Mouse (Mus musculus) heart, embryonic 13.5 days (tissue): ENCODE results near the gene Odf4. TPM values are rescaled to one million over a fixed set of nuclear protein-coding genes. Genes with fewer than 3 reads are reported as not detected.

ENCODE experiments used
- ATAC-seq: fragments of 200-750 bp; cut with Nextera tagmentation; 2 replicates; pipeline ENCODE4 v1.8.0; 2017; ENCODE audit warnings: moderate TSS enrichment; ENCODE audit not compliant: insufficient number of reproducible peaks, low FRiP score, low TSS enrichment; ENCODE audit errors: extremely low read depth
- H3K27ac ChIP-seq: fragments of 300-500 bp; sonication (generic); replicated peaks from 2 replicates; pipeline ENCODE4 v1.5.1; 2015; ENCODE audit warnings: moderate library complexity, mild to moderate bottlenecking, inconsistent platforms
- H3K27me3 ChIP-seq: fragments of 300-500 bp; sonication (generic); replicated peaks from 2 replicates; pipeline ENCODE4 v1.6.1; 2015; ENCODE audit warnings: mild to moderate bottlenecking, inconsistent platforms
- H3K36me3 ChIP-seq: fragments of 300-500 bp; sonication (generic); 2 replicates; pipeline ENCODE4 v1.6.1; 2015; ENCODE audit warnings: mild to moderate bottlenecking, inconsistent platforms
- H3K4me1 ChIP-seq: fragments of 300-500 bp; sonication (generic); 2 replicates; pipeline ENCODE4 v1.6.1; 2015; ENCODE audit warnings: inconsistent platforms
- H3K4me2 ChIP-seq: fragments of 300-500 bp; sonication (generic); 2 replicates; pipeline ENCODE4 v1.6.1; 2015; ENCODE audit warnings: inconsistent platforms, mild to moderate bottlenecking, moderate library complexity
- H3K4me3 ChIP-seq: fragments of 300-500 bp; sonication (generic); 2 replicates; pipeline ENCODE4 v1.5.1; 2015; ENCODE audit warnings: moderate library complexity, mild to moderate bottlenecking, inconsistent platforms
- H3K9ac ChIP-seq: fragments of 300-500 bp; sonication (generic); 2 replicates; pipeline ENCODE4 v1.6.1; 2015; ENCODE audit warnings: inconsistent platforms, mild to moderate bottlenecking, moderate library complexity
- H3K9me3 ChIP-seq: fragments of 300-500 bp; sonication (generic); 2 replicates; pipeline ENCODE4 v1.6.1; 2016; ENCODE audit warnings: inconsistent platforms
- WGBS: fragments of 180-500 bp; shearing (Covaris S2); methylation state at CpG from one replicate; pipeline ENCODE4 v1.1.7; 2015; ENCODE audit warnings: mixed read lengths; 5-methylcytosine and 5-hydroxymethylcytosine counted together
- polyA plus RNA-seq: library from polyadenylated mRNA; unstranded; fragments of >200 nt; fragmentation: Nextera tagmentation; extraction: Ambion mirVana; gene quantifications from 2 replicates; pipeline ENCODE4 v1.2.1, GENCODE M21; 2015

Odf4 gene
- polyA plus RNA-seq, 1 experiment from 2014 or later = not detected

- Histone ChIP-seq H3K27me3 (0 out of 2 replicates have a peak, but pooled peaks cover 11% of the 10 kb centered on the region), H3K9me3 (no peaks in the 10 kb centered on the region), H3K4me2 (no peak overlapping the region), H3K9ac (no peak overlapping the region), H3K4me1 (peaks cover 11% of the 10 kb centered on the region; the same call in 1 of the 2 replicates), H3K36me3 (no peaks in the 10 kb centered on the region), H3K27ac (no peak overlapping the region), H3K4me3 (no peak overlapping the region)
- WGBS = 55% methylated on average over 2 of the region's 2 CpGs
- no peak for ATAC-seq
Observed at GRCm38 (mm10) chr11:68888653-68889052, 38.2 kb downstream of the Odf4 start.

DNA sequence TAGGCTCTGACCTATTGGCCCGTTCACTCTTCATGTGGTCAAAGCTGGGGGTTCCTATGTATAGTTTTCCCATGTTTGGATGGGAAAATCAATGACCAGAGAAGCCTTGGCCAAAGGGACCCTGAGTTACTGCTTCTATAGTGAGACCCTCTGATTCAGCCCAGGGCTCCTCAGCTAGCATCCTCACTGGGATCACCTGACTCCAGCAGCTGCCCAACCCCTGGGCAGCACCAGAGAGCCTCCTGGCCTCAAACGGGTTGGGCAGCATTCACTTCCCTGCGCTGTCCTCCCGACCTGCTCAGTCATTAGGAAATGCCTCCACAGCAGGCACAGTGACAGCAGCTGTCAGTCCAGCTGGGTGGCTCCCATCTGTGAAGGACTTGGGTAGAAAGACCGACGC, 38.6 kb downstream of the Odf4 start, which contains the start of gene Rnf222:
Rnf222 (plus strand) TSS at position 301 of the 400 bp plus-strand sequence.
- Histone ChIP-seq H3K27ac (no peak within 1 kb of the TSS), H3K4me2 (no peak within 1 kb of the TSS), H3K9ac (no peak within 1 kb of the TSS), H3K4me1 (peaks cover 11% of the 10 kb centered on the region; the same call in 1 of the 2 replicates), H3K4me3 (no peak within 1 kb of the TSS), H3K36me3 (no peaks in the 10 kb centered on the region), H3K9me3 (no peaks in the 10 kb centered on the region), H3K27me3 (0 out of 2 replicates have a peak, but pooled peaks cover 7% of the 10 kb centered on the region)
- ATAC-seq = no peak
- WGBS = 27% methylated on average over 6 of the region's 6 CpGs

DNA sequence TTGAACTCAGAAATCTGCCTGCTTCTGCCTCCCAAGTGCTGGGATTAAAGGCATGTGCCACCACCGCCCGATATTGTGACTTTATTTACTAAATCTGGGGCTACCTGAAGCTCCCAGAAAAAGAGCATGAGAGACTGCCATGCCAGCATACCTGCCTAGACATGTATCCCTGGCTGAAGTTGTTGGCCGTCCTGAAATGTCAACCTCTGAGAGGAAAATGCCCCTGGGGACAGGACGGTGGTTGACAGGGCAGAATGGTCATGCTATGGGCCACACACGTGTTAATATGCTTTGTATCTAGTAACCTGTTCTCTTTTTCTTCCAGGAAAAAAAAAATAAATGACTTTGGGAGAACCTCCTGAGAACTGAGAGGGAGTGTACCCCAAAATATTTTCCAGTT, 40.8 kb downstream of the Odf4 start:
- no peak overlapping the region for H3K4me2 ChIP-seq
- 0 out of 2 replicates have a peak, but pooled peaks cover 3% of the 10 kb centered on the region for H3K27me3 ChIP-seq
- no peaks in the 10 kb centered on the region for H3K36me3 ChIP-seq
- H3K9me3 ChIP-seq = no peaks in the 10 kb centered on the region
- ATAC-seq = no peak
- H3K4me1 ChIP-seq = peaks cover 9% of the 10 kb centered on the region
- H3K4me3 ChIP-seq = no peak overlapping the region
- no peak overlapping the region for H3K27ac ChIP-seq
- 80% methylated on average over 5 of the region's 5 CpGs for WGBS
- no peak overlapping the region for H3K9ac ChIP-seq

DNA sequence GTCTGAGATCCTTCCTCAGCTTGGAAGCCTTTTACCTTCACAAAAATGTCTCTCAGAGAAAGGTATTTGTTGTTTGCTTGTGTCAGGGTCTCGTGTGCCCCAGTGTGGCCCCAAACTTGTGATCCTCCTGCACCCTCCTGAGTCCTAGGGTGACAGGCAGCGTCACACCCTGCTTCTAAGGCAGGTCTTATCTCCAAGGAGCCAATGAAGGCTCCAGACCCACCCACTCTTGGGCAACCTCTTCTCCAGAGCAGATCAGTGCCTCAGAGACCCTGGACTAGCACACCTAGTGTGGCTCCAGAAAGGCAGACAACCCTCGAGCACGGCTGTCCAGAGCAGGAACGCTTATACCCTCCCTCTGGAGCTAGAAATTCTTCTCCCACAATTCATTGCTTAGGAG, 42.5 kb downstream of the Odf4 start:
- Histone ChIP-seq H3K36me3 (no peaks in the 10 kb centered on the region), H3K4me1 (peaks cover 5% of the 10 kb centered on the region), H3K27ac (no peak overlapping the region), H3K27me3 (0 out of 2 replicates have a peak, but pooled peaks cover 3% of the 10 kb centered on the region), H3K9me3 (no peaks in the 10 kb centered on the region), H3K9ac (no peak overlapping the region), H3K4me2 (no peak overlapping the region), H3K4me3 (no peak overlapping the region)
- 60% methylated on average over 5 of the region's 5 CpGs for WGBS
- no peak for ATAC-seq

DNA sequence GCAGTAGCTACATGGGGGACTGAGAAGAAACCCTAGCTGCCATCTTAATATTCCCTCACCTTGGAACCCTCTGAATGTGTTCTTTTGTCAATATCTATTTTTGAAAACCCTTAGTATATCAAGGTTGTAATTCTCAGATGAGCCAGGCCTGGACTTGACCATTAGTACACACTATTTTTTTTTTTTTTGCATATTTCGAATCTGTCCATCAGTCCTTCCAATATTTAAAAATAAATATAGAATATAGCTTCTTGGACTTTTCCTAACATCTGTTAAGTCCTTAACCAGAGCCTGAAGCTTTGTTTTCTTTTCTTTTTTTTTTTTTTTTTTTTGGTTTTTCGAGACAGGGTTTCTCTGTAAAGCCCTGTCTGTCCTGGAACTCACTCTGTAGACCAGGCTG, 43.0 kb downstream of the Odf4 start:
- Histone ChIP-seq H3K27ac (no peak overlapping the region), H3K4me1 (peaks cover 5% of the 10 kb centered on the region), H3K9ac (no peak overlapping the region), H3K36me3 (no peaks in the 10 kb centered on the region), H3K4me2 (no peak overlapping the region), H3K9me3 (no peaks in the 10 kb centered on the region), H3K27me3 (0 out of 2 replicates have a peak, but pooled peaks cover 3% of the 10 kb centered on the region), H3K4me3 (no peak overlapping the region)
- no peak for ATAC-seq
- 74% methylated on average over 2 of the region's 2 CpGs for WGBS

- 22% methylated on average over 14 of the region's 14 CpGs for WGBS
- peak overlapping the region; percentile 36; the same call in 1 of the 2 replicates for H3K4me2 ChIP-seq
Observed at GRCm38 (mm10) chr11:68882107-68882506, 44.8 kb downstream of the Odf4 start.

GRCm38 (mm10) chr11:68878811-68879210, 48.1 kb downstream of the Odf4 start:
- Histone ChIP-seq H3K27ac (no peak overlapping the region), H3K27me3 (no peaks in the 10 kb centered on the region), H3K4me3 (no peak overlapping the region), H3K9ac (no peak overlapping the region), H3K9me3 (no peaks in the 10 kb centered on the region), H3K36me3 (no peaks in the 10 kb centered on the region), H3K4me2 (no peak overlapping the region), H3K4me1 (peaks cover 9% of the 10 kb centered on the region)
- no peak for ATAC-seq
- 74% methylated on average over 5 of the region's 5 CpGs for WGBS

More at GRCm38 (mm10) chr11:68882107-68882506, 44.8 kb downstream of the Odf4 start:
- Histone ChIP-seq H3K36me3 (no peaks in the 10 kb centered on the region), H3K27me3 (no peaks in the 10 kb centered on the region), H3K4me1 (peaks cover 5% of the 10 kb centered on the region), H3K9ac (0 out of 2 replicates have a peak overlapping the region, but pooled peaks have one; percentile 44), H3K9me3 (no peaks in the 10 kb centered on the region), H3K27ac (no peak overlapping the region), H3K4me3 (no peak overlapping the region)
- no peak for ATAC-seq

DNA sequence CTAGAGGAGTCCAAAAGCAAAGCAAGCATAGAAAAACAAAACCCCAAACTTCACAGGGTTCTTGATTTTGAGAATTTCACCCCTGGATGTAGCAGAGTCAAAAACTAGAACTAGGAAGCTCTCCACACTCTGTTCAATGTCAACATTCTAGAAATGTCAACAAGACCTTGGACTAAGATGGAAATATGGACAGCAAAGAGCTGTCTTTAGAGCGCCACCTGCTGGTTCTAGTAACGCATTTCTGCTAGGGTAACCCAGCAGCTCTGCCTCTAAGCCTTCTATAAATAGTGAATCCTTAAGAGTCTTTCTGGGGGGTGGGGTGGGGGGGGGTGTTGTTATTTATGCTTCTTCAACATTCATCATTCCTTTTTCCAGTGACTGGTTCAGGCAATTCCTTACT, 52.0 kb downstream of the Odf4 start:
- no peak for ATAC-seq

More for the DNA sequence above, 52.0 kb downstream of the Odf4 start:
- H3K27ac ChIP-seq = no peak overlapping the region
- H3K4me2 ChIP-seq = no peak overlapping the region
- H3K9ac ChIP-seq = no peak overlapping the region
- H3K9me3 ChIP-seq = no peaks in the 10 kb centered on the region
- no peak overlapping the region for H3K4me3 ChIP-seq
- no peaks in the 10 kb centered on the region for H3K36me3 ChIP-seq
- H3K4me1 ChIP-seq = peaks cover 12% of the 10 kb centered on the region
- WGBS = 0% methylated on average over 2 of the region's 2 CpGs
- no peaks in the 10 kb centered on the region for H3K27me3 ChIP-seq

Other genes starting within 250 kb of the Odf4 start
- 124 and 133 TPM in 2 replicates for gene Myh10, start 235.5 kb downstream of the Odf4 start, polyA plus RNA-seq
- gene Ndel1, start 55.2 kb downstream of the Odf4 start, polyA plus RNA-seq = 56.7 and 61.6 TPM in 2 replicates
- gene Rnf222, start 38.5 kb downstream of the Odf4 start, polyA plus RNA-seq = 0.14 and 0.15 TPM in 2 replicates
- 640 and 686 TPM in 2 replicates for gene Rpl26, start 25.5 kb downstream of the Odf4 start, polyA plus RNA-seq
- gene Arhgef15, start 30.4 kb upstream of the Odf4 start, polyA plus RNA-seq = 11.2 and 11.5 TPM in 2 replicates
- 1.4 and 2.1 TPM in 2 replicates for gene Slc25a35, start 41.0 kb upstream of the Odf4 start, polyA plus RNA-seq
- 67.9 and 75.5 TPM in 2 replicates for gene Rangrf, start 48.1 kb upstream of the Odf4 start, polyA plus RNA-seq
- gene Pfas, start 81.4 kb upstream of the Odf4 start, polyA plus RNA-seq = 19.9 and 20.3 TPM in 2 replicates
- 45.0 and 49.8 TPM in 2 replicates for gene Ctc1, start 88.8 kb upstream of the Odf4 start, polyA plus RNA-seq
- gene Aurkb, start 118.6 kb upstream of the Odf4 start, polyA plus RNA-seq = 78.4 and 83.0 TPM in 2 replicates
- gene Borcs6, start 132.6 kb upstream of the Odf4 start, polyA plus RNA-seq = 9.7 and 10.3 TPM in 2 replicates
- 28.4 and 31.3 TPM in 2 replicates for gene Tmem107, start 143.7 kb upstream of the Odf4 start, polyA plus RNA-seq
- gene Vamp2, start 161.4 kb upstream of the Odf4 start, polyA plus RNA-seq = 79.5 and 82.1 TPM in 2 replicates
- gene Per1, start 168.1 kb upstream of the Odf4 start, polyA plus RNA-seq = 8.6 and 9.0 TPM in 2 replicates
- gene Hes7, start 193.3 kb upstream of the Odf4 start, polyA plus RNA-seq = 0.47 and 0.67 TPM in 2 replicates
- 0.41 and 0.60 TPM in 2 replicates for gene 9130213A22Rik, start 195.5 kb upstream of the Odf4 start, polyA plus RNA-seq
- 0.13 and 0.14 TPM in 2 replicates for gene Aloxe3, start 198.8 kb upstream of the Odf4 start, polyA plus RNA-seq
- not detected in 2 replicates for gene Alox12b, start 229.9 kb upstream of the Odf4 start, polyA plus RNA-seq